Mouse (Mus musculus) thymus, postnatal 10 days (tissue): ENCODE results near the gene Pon1.

Experiments
- DNase-seq, 2 experiments: peaks; one replicate each; pipeline ENCODE4 v3.0.0; 2021; ENCODE audit warnings: low spot score in 2 of 2

Pon1 gene

GRCm38 (mm10) chr6:5134986-5135385 is 58.8 kb downstream of the Pon1 start:
- no peak for DNase-seq

GRCm38 (mm10) chr6:5129364-5130093 is 64.2 kb downstream of the Pon1 start:
- DNase-seq: no peak

GRCm38 (mm10) chr6:5120229-5120628 is 73.5 kb downstream of the Pon1 start:
- DNase-seq: no peak

GRCm38 (mm10) chr6:5119181-5119910 is 74.4 kb downstream of the Pon1 start:
- no peak for DNase-seq
